Mouse (Mus musculus): ENCODE measurements at regions not wholly inside any gene's neighbourhood (a gene's known extent, or its start where the extent isn't known, plus 50 kb on each side); places are given as distances from the start of the nearest gene placed in this dataset.

DNA sequence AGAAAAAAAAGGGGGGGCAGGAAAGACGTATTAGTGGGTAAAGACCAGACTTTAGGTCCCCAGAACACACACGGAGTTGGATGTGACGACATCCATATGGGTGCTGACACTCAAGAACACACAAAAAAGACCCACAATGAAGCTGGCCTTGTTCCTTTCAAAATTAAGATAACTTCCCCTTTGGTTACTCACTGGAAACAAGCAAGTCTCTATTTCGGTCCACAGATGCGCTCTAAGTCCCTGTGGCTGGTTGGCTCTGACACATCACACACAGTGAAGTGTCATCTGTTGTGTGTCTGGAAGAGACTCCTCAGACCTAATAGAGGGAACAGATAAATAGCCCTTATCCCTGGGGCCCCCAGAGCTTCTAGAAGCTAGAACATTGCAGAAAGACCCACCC, 79.8 kb downstream of the Ets2 start:
- Histone ChIP-seq H3K4me3 (ENCODE audit: low read depth, low read length) (no peak overlapping the region), H3K4me1 (ENCODE audit: control insufficient read depth, insufficient read depth, low read length) (no peaks in the 10 kb centered on the region), H3K36me3 (ENCODE audit: control insufficient read depth, insufficient read depth, low read length) (no peaks in the 10 kb centered on the region), H3K27me3 (ENCODE audit: control insufficient read depth, insufficient read depth, low read length) (no peaks in the 10 kb centered on the region), H3K9ac (ENCODE audit: low read length) (no peak overlapping the region), H3K4me2 (ENCODE audit: low read depth) (no peak overlapping the region), H3K27ac (ENCODE audit: low read depth, low read length) (no peak overlapping the region), H3K9me3 (ENCODE audit: control insufficient read depth, low read length) (no peaks in the 10 kb centered on the region)
- 92% methylated on average over 5 of the region's 5 CpGs for WGBS
- DNase-seq (ENCODE audit: low spot score) (no peak), ATAC-seq (ENCODE audit: insufficient read depth, low FRiP score, low TSS enrichment) (no peak)

- no peak overlapping the region for H3K4me2 ChIP-seq (ENCODE audit: low read depth)
These were observed 78.6 kb downstream of the Ets2 start for GRCm38 (mm10) chr16:95780431-95780830.

DNA sequence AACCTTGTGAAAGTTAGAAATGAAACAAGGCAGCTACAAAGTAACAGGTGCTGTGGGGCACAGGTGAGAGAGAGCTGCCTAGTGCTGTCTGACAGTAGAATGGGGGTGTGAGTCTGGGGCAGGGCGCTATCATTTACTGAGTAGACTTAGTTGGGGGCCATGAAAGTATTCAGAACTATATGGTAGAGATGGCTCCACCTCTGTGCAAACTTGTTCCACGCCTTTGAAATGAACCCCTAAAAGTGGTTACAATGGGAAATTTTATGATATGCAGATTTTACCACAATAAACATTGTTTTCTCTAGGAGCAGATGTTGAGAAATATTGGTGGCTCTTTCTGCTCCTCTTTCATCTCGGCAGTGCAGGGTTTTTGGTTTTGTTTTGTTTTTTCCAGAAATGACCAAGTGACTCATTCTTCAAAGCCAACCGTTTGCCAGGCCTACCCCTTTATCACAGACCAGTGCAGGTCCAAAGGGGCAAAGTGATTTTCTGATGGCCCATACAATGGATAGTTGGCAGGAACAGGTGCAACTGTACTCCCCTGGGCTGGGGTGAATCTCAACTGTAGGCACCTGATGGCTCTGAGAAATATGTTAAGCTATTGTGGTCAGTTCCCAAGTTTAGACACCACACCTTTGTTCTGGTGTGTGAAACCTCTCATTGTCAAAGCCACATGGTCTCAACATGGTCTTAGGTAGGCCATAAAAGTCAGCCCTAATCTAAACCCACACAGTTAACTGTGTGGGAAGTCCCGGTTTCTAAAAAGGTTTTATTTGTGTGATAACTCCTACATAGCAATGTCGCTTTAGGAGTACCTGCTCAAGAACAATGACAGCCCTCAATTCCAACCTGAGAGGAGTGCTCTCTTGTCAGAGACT, 77.2 kb downstream of the Ets2 start:
- ATAC-seq (ENCODE audit: insufficient read depth, low FRiP score, low TSS enrichment), result no peak
- Histone ChIP-seq H3K9me3 (ENCODE audit: control insufficient read depth, low read length) (no peaks in the 10 kb centered on the region), H3K27me3 (ENCODE audit: control insufficient read depth, insufficient read depth, low read length) (no peaks in the 10 kb centered on the region), H3K4me3 (ENCODE audit: low read depth, low read length) (no peak overlapping the region), H3K27ac (ENCODE audit: low read depth, low read length) (no peak overlapping the region), H3K4me1 (ENCODE audit: control insufficient read depth, insufficient read depth, low read length) (no peaks in the 10 kb centered on the region), H3K9ac (ENCODE audit: low read length) (no peak overlapping the region), H3K36me3 (ENCODE audit: control insufficient read depth, insufficient read depth, low read length) (no peaks in the 10 kb centered on the region), H3K4me2 (ENCODE audit: low read depth) (no peak overlapping the region)
- no peak for DNase-seq (ENCODE audit: low spot score)
- 87% methylated on average over 6 of the region's 6 CpGs for WGBS

More at GRCm38 (mm10) chr16:95780431-95780830, 78.6 kb downstream of the Ets2 start:
- WGBS, result 69% methylated on average over 2 of the region's 2 CpGs
- no peak overlapping the region for H3K9ac ChIP-seq (ENCODE audit: low read length)
- no peak for DNase-seq (ENCODE audit: low spot score)
- H3K27ac ChIP-seq (ENCODE audit: low read depth, low read length), result no peak overlapping the region
- no peak for ATAC-seq (ENCODE audit: insufficient read depth, low FRiP score, low TSS enrichment)
- H3K9me3 ChIP-seq (ENCODE audit: control insufficient read depth, low read length), result no peaks in the 10 kb centered on the region
- H3K27me3 ChIP-seq (ENCODE audit: control insufficient read depth, insufficient read depth, low read length), result no peaks in the 10 kb centered on the region
- H3K4me3 ChIP-seq (ENCODE audit: low read depth, low read length), result no peak overlapping the region
- H3K4me1 ChIP-seq (ENCODE audit: control insufficient read depth, insufficient read depth, low read length), result no peaks in the 10 kb centered on the region
- no peaks in the 10 kb centered on the region for H3K36me3 ChIP-seq (ENCODE audit: control insufficient read depth, insufficient read depth, low read length)

DNA sequence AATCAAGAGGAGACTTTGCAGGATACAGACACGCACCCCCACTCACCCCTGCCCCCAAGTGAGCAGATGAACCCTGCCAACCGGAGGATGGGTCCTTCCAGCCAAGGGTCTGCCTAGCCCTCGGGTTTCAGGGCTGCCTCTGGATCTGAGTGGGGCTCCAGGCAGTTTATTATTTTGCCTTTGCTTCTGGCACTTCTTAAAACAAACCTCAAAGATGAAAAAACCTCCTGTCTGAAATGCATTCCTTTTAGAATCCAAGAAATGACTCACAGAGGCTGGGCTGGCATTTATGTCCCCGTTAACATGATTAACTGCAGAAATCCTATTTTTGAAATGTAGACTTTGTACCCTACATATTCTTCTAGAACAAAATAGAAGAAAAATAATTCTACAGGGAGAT, 76.3 kb downstream of the Ets2 start:
- no peaks in the 10 kb centered on the region for H3K9me3 ChIP-seq (ENCODE audit: control insufficient read depth, low read length)
- no peaks in the 10 kb centered on the region for H3K27me3 ChIP-seq (ENCODE audit: control insufficient read depth, insufficient read depth, low read length)
- H3K36me3 ChIP-seq (ENCODE audit: control insufficient read depth, insufficient read depth, low read length), result no peaks in the 10 kb centered on the region
- H3K27ac ChIP-seq (ENCODE audit: low read depth, low read length), result no peak overlapping the region
- H3K9ac ChIP-seq (ENCODE audit: low read length), result no peak overlapping the region
- no peak overlapping the region for H3K4me2 ChIP-seq (ENCODE audit: low read depth)
- no peaks in the 10 kb centered on the region for H3K4me1 ChIP-seq (ENCODE audit: control insufficient read depth, insufficient read depth, low read length)
- WGBS, result 76% methylated on average over 4 of the region's 4 CpGs
- no peak for ATAC-seq (ENCODE audit: insufficient read depth, low FRiP score, low TSS enrichment)
- H3K4me3 ChIP-seq (ENCODE audit: low read depth, low read length), result no peak overlapping the region
- DNase-seq (ENCODE audit: low spot score), result no peak

DNA sequence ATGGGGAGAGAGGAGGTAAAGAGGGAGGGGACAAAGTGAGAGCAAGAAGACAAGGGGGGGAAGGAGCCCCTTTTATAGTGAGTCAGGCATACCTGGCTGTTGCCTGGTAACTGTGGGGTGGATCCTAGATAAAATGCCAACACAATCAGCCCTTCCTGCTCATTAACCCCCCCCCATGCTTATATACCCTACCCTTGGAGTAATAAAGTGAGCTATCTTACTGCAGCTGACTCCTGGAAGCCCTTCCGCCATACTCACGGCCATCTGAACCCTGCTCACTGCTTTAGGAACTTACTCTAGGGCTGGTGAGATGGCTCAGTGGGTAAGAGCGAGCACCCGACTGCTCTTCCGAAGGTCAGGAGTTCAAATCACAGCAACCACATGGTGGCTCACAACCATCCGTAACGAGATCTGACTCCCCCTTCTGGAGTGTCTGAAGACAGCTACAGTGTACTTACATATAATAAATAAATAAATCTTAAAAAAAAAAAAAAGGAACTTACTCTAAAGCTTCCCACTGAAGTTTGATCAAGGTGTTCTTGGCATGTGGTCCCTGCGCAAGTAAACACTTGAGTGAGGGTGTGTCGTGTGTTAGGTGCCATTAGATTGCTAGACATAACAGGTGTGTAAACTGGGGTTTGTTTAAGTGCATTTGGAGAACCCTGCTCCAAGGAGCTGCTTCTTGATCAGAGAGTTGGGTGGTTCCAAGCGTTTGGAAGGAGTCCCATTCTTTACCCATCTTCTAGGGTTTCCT, 74.9 kb downstream of the Ets2 start:
- Histone ChIP-seq H3K4me1 (ENCODE audit: control insufficient read depth, insufficient read depth, low read length) (no peaks in the 10 kb centered on the region), H3K36me3 (ENCODE audit: control insufficient read depth, insufficient read depth, low read length) (no peaks in the 10 kb centered on the region), H3K27ac (ENCODE audit: low read depth, low read length) (no peak overlapping the region), H3K4me3 (ENCODE audit: low read depth, low read length) (no peak overlapping the region), H3K4me2 (ENCODE audit: low read depth) (no peak overlapping the region), H3K9me3 (ENCODE audit: control insufficient read depth, low read length) (no peaks in the 10 kb centered on the region), H3K27me3 (ENCODE audit: control insufficient read depth, insufficient read depth, low read length) (no peaks in the 10 kb centered on the region), H3K9ac (ENCODE audit: low read length) (no peak overlapping the region)
- 85% methylated on average over 10 of the region's 10 CpGs for WGBS
- no peak for DNase-seq (ENCODE audit: low spot score)
- ATAC-seq (ENCODE audit: insufficient read depth, low FRiP score, low TSS enrichment), result no peak

GRCm38 (mm10) chr16:95776010-95776409, 74.1 kb downstream of the Ets2 start:
- no peak overlapping the region for H3K4me2 ChIP-seq (ENCODE audit: low read depth)
- no peaks in the 10 kb centered on the region for H3K4me1 ChIP-seq (ENCODE audit: control insufficient read depth, insufficient read depth, low read length)
- DNase-seq (ENCODE audit: low spot score), result no peak
- no peaks in the 10 kb centered on the region for H3K27me3 ChIP-seq (ENCODE audit: control insufficient read depth, insufficient read depth, low read length)
- ATAC-seq (ENCODE audit: insufficient read depth, low FRiP score, low TSS enrichment), result no peak
- H3K36me3 ChIP-seq (ENCODE audit: control insufficient read depth, insufficient read depth, low read length), result no peaks in the 10 kb centered on the region
- 96% methylated on average over 1 of the region's 1 CpGs for WGBS
- no peak overlapping the region for H3K9ac ChIP-seq (ENCODE audit: low read length)
- no peaks in the 10 kb centered on the region for H3K9me3 ChIP-seq (ENCODE audit: control insufficient read depth, low read length)
- no peak overlapping the region for H3K27ac ChIP-seq (ENCODE audit: low read depth, low read length)
- H3K4me3 ChIP-seq (ENCODE audit: low read depth, low read length), result no peak overlapping the region

- ATAC-seq (ENCODE audit: insufficient read depth, low FRiP score, low TSS enrichment) (no peak), DNase-seq (ENCODE audit: low spot score) (no peak)
- WGBS, result 88% methylated on average over 5 of the region's 5 CpGs
- no peak overlapping the region for H3K27ac ChIP-seq (ENCODE audit: low read depth, low read length)
- no peak overlapping the region for H3K9ac ChIP-seq (ENCODE audit: low read length)
- no peak overlapping the region for H3K4me3 ChIP-seq (ENCODE audit: low read depth, low read length)
- H3K36me3 ChIP-seq (ENCODE audit: control insufficient read depth, insufficient read depth, low read length), result no peaks in the 10 kb centered on the region
- no peaks in the 10 kb centered on the region for H3K27me3 ChIP-seq (ENCODE audit: control insufficient read depth, insufficient read depth, low read length)
- H3K4me2 ChIP-seq (ENCODE audit: low read depth), result no peak overlapping the region
- no peaks in the 10 kb centered on the region for H3K4me1 ChIP-seq (ENCODE audit: control insufficient read depth, insufficient read depth, low read length)
- H3K9me3 ChIP-seq (ENCODE audit: control insufficient read depth, low read length), result no peaks in the 10 kb centered on the region
These were observed 73.5 kb downstream of the Ets2 start for GRCm38 (mm10) chr16:95775361-95775760.

- Histone ChIP-seq H3K4me1 (ENCODE audit: control insufficient read depth, insufficient read depth, low read length) (no peaks in the 10 kb centered on the region), H3K36me3 (ENCODE audit: control insufficient read depth, insufficient read depth, low read length) (no peaks in the 10 kb centered on the region), H3K9ac (ENCODE audit: low read length) (no peak overlapping the region), H3K4me2 (ENCODE audit: low read depth) (no peak overlapping the region), H3K27me3 (ENCODE audit: control insufficient read depth, insufficient read depth, low read length) (no peaks in the 10 kb centered on the region), H3K27ac (ENCODE audit: low read depth, low read length) (no peak overlapping the region), H3K4me3 (ENCODE audit: low read depth, low read length) (no peak overlapping the region), H3K9me3 (ENCODE audit: control insufficient read depth, low read length) (no peaks in the 10 kb centered on the region)
- no peak for DNase-seq (ENCODE audit: low spot score)
- WGBS, result 71% methylated on average over 3 of the region's 3 CpGs
- ATAC-seq (ENCODE audit: insufficient read depth, low FRiP score, low TSS enrichment), result no peak
These were observed 71.3 kb downstream of the Ets2 start for GRCm38 (mm10) chr16:95773151-95773550.
